Mouse (Mus musculus): Measurements from ENCODE around the gene Crisp2. TPM values are rescaled to one million over a fixed set of nuclear protein-coding genes. Genes with fewer than 3 reads are reported as not detected.

Gene Crisp2
- polyA plus RNA-seq, 1 experiment, result 0.20 TPM

DNA sequence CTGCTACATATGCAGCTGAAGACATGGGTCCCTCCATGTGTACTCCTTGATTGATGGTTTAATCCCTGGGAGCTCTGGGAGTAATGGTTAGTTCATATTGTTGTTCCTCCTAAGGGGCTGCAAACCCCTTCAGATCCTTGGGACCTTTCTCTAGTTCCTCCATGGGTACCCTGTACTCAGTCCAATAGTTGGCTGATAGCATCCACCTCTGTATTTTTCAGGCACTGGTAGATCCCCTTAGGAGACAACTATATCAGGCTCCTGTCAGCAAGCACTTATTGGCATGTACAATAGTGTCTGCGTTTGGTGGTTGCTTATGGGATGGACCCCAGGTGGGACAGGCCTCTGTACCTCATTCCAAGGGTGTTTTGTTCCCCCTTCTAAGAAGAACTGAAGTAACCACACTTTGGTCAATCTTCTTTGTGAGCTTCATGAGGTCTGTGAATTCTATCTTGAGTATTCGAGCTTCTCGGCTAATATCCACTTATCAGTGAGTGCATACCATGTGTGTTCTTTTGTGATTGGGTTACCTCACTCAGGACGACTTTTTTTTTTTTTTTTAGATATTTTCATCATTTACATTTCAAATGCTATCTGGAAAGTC lies 10.6 kb upstream of the Crisp2 start:
- DNase-seq, result no peak
- TF ChIP-seq CTCF (conservative IDR thresholded peaks at IDR 0.05; ENCODE audit: insufficient read depth, insufficient read length, low read depth, low read length), result no peak
- TF ChIP-seq POLR2A (IDR thresholded peaks at IDR 0.05; ENCODE audit: low read depth, low read length), result no peak
- Histone ChIP-seq H3K27ac (ENCODE audit: insufficient read depth, low read depth, low read length) (no peak overlapping the region), H3K4me1 (ENCODE audit: control insufficient read depth, insufficient read depth, low read length) (no peaks in the 10 kb centered on the region), H3K27me3 (replicated peaks; ENCODE audit: control insufficient read depth, insufficient read depth, low read length) (no peaks in the 10 kb centered on the region), H3K4me3 (ENCODE audit: insufficient read depth, low read depth, low read length) (no peak overlapping the region), H3K36me3 (ENCODE audit: control insufficient read depth, insufficient read depth, low read length) (no peaks in the 10 kb centered on the region)
- 75% methylated on average over 4 of the region's 4 CpGs for WGBS

DNA sequence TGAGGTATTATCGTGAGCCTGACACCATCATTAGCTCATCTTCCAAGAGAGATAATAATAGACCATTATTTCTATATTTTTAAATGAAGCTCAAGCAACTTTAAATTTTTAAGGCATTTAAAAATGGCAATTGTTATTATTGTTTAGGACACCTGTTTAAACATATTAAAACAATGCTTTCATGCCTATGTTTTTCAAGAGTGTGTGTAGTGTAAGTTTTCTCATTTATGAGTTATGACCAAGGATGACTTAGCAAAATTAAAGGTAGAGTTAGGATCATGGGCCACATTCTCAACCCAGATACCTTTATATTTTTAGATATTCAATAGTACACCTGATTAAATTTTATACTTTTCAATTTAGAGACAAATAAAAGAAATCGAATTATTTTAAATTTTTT lies 5.5 kb upstream of the Crisp2 start:
- H3K4me1 ChIP-seq (ENCODE audit: control insufficient read depth, insufficient read depth, low read length), result no peaks in the 10 kb centered on the region
- no peak overlapping the region for H3K4me3 ChIP-seq (ENCODE audit: insufficient read depth, low read depth, low read length)
- H3K27ac ChIP-seq (ENCODE audit: insufficient read depth, low read depth, low read length), result no peak overlapping the region
- no peaks in the 10 kb centered on the region for H3K36me3 ChIP-seq (ENCODE audit: control insufficient read depth, insufficient read depth, low read length)
- no peaks in the 10 kb centered on the region for H3K27me3 ChIP-seq (replicated peaks; ENCODE audit: control insufficient read depth, insufficient read depth, low read length)
- no peak for TF ChIP-seq CTCF (conservative IDR thresholded peaks at IDR 0.05; ENCODE audit: insufficient read depth, insufficient read length, low read depth, low read length)
- TF ChIP-seq POLR2A (IDR thresholded peaks at IDR 0.05; ENCODE audit: low read depth, low read length), result no peak
- DNase-seq, result no peak
- 69% methylated on average over 2 of the region's 2 CpGs for WGBS

DNA sequence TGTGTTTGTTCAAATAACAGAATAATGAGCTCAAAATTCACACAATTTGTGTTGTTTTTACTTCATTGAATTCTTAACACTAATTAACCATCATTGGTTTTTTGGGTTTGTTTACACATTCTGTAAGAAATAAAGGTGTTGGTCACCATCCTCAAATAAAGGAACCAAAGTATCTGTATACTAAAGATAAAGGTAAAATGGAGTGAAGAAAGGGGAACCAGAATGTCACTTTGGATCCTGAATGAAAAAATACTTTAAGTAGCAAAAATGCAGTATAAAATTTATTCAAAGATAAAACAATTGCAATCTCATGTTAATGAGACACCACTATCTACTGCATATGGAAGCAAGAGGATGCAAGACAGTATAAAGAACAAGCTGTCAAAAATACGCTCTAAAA lies 4.8 kb upstream of the Crisp2 start:
- Histone ChIP-seq H3K4me3 (ENCODE audit: insufficient read depth, low read depth, low read length) (no peak overlapping the region), H3K27me3 (replicated peaks; ENCODE audit: control insufficient read depth, insufficient read depth, low read length) (no peaks in the 10 kb centered on the region), H3K36me3 (ENCODE audit: control insufficient read depth, insufficient read depth, low read length) (no peaks in the 10 kb centered on the region), H3K4me1 (ENCODE audit: control insufficient read depth, insufficient read depth, low read length) (no peaks in the 10 kb centered on the region), H3K27ac (ENCODE audit: insufficient read depth, low read depth, low read length) (no peak overlapping the region)
- DNase-seq, result no peak
- WGBS, result 77% methylated on average over 1 of the region's 1 CpGs
- TF ChIP-seq POLR2A (IDR thresholded peaks at IDR 0.05; ENCODE audit: low read depth, low read length) (no peak), CTCF (conservative IDR thresholded peaks at IDR 0.05; ENCODE audit: insufficient read depth, insufficient read length, low read depth, low read length) (no peak)

DNA sequence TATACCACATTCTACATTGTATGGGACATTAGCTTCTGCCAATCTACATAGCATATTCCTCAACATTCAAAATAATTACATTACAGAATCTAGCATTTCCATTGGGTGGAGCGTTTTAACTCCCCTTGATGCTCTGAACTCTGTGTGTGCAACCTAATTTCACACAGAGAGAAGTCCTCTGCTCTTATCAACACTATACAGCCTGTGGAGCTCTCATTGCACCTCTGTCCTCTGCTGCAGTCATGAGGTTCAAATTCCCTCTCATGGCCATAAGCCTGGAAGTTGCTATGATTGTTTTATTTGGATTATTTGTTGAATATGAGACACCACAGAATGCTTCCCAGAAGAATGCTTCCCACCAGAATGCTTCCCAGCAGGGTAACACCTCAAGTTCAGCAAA lies 4.1 kb upstream of the Crisp2 start, which contains the start of gene Rhag:
Gene Rhag (plus strand): TSS at position 193 of the 400 bp plus-strand sequence.
- DNase-seq, result no peak
- Histone ChIP-seq H3K27me3 (replicated peaks; ENCODE audit: control insufficient read depth, insufficient read depth, low read length) (no peaks in the 10 kb centered on the region), H3K4me3 (ENCODE audit: insufficient read depth, low read depth, low read length) (no peak within 1 kb of the TSS), H3K36me3 (ENCODE audit: control insufficient read depth, insufficient read depth, low read length) (no peaks in the 10 kb centered on the region), H3K4me1 (ENCODE audit: control insufficient read depth, insufficient read depth, low read length) (no peaks in the 10 kb centered on the region), H3K27ac (ENCODE audit: insufficient read depth, low read depth, low read length) (no peak within 1 kb of the TSS)
- 64% methylated on average over 1 of the region's 1 CpGs for WGBS
- TF ChIP-seq POLR2A (IDR thresholded peaks at IDR 0.05; ENCODE audit: low read depth, low read length) (no peak), CTCF (conservative IDR thresholded peaks at IDR 0.05; ENCODE audit: insufficient read depth, insufficient read length, low read depth, low read length) (no peak)

DNA sequence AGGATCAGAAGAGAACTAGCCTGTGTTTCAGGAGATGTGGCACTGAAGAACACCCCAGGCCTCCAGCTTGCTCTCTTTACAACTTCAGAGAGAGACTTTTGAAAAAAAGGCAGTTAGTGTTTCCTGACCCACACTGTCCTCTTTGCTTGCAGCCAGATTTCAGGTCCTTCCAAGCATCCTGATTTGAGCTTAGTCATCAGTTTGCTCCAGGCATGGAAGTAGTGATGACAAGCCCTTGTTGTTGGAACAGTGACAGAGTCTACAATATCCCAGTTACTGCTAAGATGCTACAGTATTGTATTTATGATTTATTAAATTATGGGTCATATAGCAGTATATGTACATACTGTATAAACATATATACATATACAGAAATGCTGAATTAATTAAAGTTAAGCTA lies 1.3 kb upstream of the Crisp2 start:
- Histone ChIP-seq H3K27ac (ENCODE audit: insufficient read depth, low read depth, low read length) (no peak overlapping the region), H3K36me3 (ENCODE audit: control insufficient read depth, insufficient read depth, low read length) (no peaks in the 10 kb centered on the region), H3K4me3 (ENCODE audit: insufficient read depth, low read depth, low read length) (no peak overlapping the region), H3K27me3 (replicated peaks; ENCODE audit: control insufficient read depth, insufficient read depth, low read length) (no peaks in the 10 kb centered on the region), H3K4me1 (ENCODE audit: control insufficient read depth, insufficient read depth, low read length) (no peaks in the 10 kb centered on the region)
- no peak for TF ChIP-seq POLR2A (IDR thresholded peaks at IDR 0.05; ENCODE audit: low read depth, low read length)
- TF ChIP-seq CTCF (conservative IDR thresholded peaks at IDR 0.05; ENCODE audit: insufficient read depth, insufficient read length, low read depth, low read length), result no peak
- DNase-seq, result no peak

DNA sequence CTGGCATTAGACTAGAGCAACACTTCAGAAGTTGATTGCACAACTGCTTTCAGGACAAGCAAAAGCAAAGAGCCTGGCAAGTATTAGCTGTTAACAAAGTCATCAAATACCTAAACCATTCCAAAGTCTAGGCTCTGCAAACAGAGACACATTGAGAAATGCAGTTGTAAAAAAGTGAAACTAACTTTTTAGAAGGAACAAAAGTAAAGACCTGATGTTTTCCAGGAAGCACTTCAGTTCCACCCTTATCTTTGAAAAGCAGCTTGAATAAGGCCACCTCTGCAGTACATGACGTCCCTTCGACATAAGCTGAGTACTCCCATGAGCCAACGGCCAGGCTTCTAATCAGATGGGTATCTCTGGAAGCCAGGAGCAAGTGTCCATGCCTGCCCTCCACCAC lies 253 bp downstream of the Crisp2 start:
- WGBS, result 26% methylated on average over 3 of the region's 3 CpGs
- DNase-seq, result no peak
- no peaks in the 10 kb centered on the region for H3K36me3 ChIP-seq (ENCODE audit: control insufficient read depth, insufficient read depth, low read length)
- H3K4me1 ChIP-seq (ENCODE audit: control insufficient read depth, insufficient read depth, low read length), result no peaks in the 10 kb centered on the region
- no peak overlapping the region for H3K4me3 ChIP-seq (ENCODE audit: insufficient read depth, low read depth, low read length)
- no peak for TF ChIP-seq CTCF (conservative IDR thresholded peaks at IDR 0.05; ENCODE audit: insufficient read depth, insufficient read length, low read depth, low read length)
- TF ChIP-seq POLR2A (IDR thresholded peaks at IDR 0.05; ENCODE audit: low read depth, low read length), result no peak
- H3K27ac ChIP-seq (ENCODE audit: insufficient read depth, low read depth, low read length), result no peak overlapping the region
- no peaks in the 10 kb centered on the region for H3K27me3 ChIP-seq (replicated peaks; ENCODE audit: control insufficient read depth, insufficient read depth, low read length)

DNA sequence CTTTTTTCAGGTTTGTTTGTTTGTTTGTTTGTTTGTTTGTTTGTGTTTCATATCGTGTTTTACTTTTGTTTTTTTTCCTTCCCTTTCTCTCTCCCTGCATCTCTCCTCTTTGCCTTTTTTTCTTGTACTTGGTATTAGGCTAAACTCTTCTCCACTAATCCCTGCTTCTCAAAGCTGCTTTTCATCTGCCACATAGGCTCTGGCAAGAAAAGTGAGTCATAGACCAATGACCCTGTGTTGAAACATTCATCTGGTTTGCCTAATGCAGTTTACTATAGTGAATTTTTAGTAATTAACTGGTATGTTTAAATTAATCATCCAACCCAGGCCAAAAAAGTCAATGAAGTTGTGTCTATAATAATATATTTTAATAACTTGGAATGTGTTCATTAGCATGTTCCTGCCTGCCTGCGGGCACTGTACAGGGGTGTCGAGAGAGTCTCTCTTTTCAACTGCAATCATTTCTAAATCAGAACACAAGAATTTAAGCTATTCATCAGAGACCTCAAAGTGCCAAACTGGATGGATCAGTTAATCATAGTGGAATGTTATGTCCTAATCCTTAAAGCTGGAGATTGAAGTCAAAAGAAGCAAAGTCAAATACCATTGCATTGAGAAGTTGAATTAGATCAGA lies 4.0 kb downstream of the Crisp2 start:
- no peak for DNase-seq
- no peaks in the 10 kb centered on the region for H3K36me3 ChIP-seq (ENCODE audit: control insufficient read depth, insufficient read depth, low read length)
- H3K4me1 ChIP-seq (ENCODE audit: control insufficient read depth, insufficient read depth, low read length), result no peaks in the 10 kb centered on the region
- H3K4me3 ChIP-seq (ENCODE audit: insufficient read depth, low read depth, low read length), result no peak overlapping the region
- TF ChIP-seq CTCF (conservative IDR thresholded peaks at IDR 0.05; ENCODE audit: insufficient read depth, insufficient read length, low read depth, low read length) (no peak), POLR2A (IDR thresholded peaks at IDR 0.05; ENCODE audit: low read depth, low read length) (no peak)
- no peak overlapping the region for H3K27ac ChIP-seq (ENCODE audit: insufficient read depth, low read depth, low read length)
- no peaks in the 10 kb centered on the region for H3K27me3 ChIP-seq (replicated peaks; ENCODE audit: control insufficient read depth, insufficient read depth, low read length)
- 87% methylated on average over 3 of the region's 3 CpGs for WGBS
